Mouse (Mus musculus) common myeloid progenitor, adult 5-6 weeks (primary cell): ENCODE results near the gene Unc5c. TPM values are rescaled to one million over a fixed set of nuclear protein-coding genes. Genes with fewer than 3 reads are reported as not detected.

Source experiments
- ATAC-seq: replicated peaks from 2 replicates; pipeline ENCODE4 v1.8.0; 2016; ENCODE audit warnings: low read depth, mild to moderate bottlenecking, moderate TSS enrichment, inconsistent platforms; ENCODE audit not compliant: poor library complexity, severe bottlenecking
- total RNA-seq: library from RNA; stranded (forward); fragments of 200-1000, 187-1606 nt; gene quantifications from 2 replicates; pipeline ENCODE4 v1.2.3, GENCODE M21; 2017

Gene Unc5c
- total RNA-seq, 1 experiment from 2014 or later = not detected

DNA sequence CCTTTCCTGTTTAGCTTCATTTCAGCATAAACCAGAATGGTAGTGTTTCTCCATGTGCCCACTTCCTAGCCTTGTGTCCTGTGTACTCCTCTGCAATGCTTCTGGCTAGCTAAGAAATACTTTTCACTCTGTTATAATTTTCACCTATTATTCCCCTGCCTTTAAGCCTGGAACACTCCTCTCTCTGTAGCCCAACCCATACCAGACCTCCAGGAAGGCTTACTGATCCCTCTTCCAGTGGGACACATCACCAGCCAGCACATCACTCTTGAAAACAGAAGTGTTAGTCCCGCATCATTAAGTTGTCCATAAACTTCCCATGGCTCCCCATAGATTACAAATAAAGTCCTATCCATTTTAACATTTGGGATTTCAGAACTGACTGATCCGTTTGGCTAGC lies 328.7 kb downstream of the Unc5c start:
- ATAC-seq = no peak

DNA sequence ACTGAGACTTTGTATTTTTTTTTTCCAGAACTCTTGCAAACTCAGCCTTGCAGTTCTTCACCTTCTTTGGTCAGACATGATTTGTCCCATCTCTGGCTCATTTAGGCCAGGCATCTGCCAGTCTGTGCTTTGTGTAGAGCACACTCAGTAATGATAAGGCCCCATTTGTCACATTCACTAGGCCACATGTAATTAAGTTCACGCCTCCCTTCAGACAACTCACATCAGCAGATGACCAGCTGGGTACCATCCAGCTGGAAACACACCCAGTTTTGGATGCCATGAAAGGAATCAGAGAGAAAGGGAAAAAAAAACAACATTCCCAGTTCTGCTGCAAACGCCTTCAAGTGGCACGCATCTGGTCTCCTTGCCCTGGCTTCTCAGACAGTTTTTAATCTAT lies 329.4 kb downstream of the Unc5c start:
- no peak for ATAC-seq

GRCm38 (mm10) chr3:141797372-141797771 lies 332.4 kb downstream of the Unc5c start:
- ATAC-seq = no peak

DNA sequence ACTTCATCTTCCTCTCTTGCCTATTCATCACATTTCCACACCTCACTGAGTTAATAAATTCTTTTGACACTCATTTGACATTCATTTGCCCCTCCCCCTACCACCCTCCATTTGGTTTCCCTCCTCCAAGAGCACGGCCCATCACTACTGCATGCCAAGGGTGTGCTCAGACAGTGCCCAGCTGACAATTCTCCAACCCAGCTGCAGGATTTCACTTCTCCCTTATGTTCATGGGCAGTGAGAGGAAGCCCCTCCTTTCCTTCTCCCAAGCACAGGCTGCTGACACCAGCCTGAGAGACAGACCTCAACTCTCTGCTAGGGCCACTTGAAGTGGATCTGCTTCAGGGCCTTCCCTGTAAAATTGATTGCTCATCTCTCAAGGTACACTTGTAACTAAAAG lies 332.8 kb downstream of the Unc5c start:
- peak; percentile 85 for ATAC-seq

DNA sequence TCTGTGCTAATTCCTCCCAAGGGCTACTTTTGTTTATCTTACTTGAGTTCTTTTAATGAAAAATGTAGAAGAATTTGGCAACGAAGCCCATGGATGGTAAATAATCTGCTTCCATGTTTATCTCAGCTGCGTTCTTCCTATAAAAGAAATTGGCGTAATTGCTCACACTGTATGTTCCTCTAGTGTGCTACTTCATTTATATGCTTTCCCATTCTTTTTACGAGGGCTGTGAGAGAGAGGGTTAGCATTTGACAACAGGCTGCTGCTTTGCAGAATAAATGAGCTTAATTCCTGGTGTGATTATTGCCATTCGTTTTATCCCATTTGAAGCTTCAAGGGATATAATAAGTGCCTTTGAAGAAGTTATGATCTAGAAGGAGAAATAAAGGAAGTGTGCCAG lies 339.1 kb downstream of the Unc5c start:
- no peak for ATAC-seq

DNA sequence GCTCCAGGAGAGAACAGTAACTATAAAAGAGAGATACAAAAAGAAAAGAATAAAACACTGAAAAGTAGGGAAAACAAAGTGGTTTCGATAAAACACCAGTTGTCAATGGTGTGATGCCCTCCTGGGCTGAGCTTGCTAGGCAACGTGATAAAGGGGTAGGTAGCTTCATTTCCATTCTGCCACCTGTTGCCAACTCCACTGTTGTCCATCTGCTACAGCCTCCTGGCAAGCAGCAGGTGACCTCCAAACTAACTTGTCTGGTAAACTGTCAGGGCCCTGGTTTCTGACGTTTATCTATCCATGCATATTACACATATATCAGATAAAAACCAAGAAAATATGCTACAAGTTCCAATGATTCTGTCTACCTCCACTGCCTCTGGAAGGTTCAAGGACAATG lies 344.6 kb downstream of the Unc5c start:
- ATAC-seq = no peak

GRCm38 (mm10) chr3:141810944-141811343 lies 345.9 kb downstream of the Unc5c start:
- ATAC-seq = peak; percentile 22; the same call in 1 of the 2 replicates

DNA sequence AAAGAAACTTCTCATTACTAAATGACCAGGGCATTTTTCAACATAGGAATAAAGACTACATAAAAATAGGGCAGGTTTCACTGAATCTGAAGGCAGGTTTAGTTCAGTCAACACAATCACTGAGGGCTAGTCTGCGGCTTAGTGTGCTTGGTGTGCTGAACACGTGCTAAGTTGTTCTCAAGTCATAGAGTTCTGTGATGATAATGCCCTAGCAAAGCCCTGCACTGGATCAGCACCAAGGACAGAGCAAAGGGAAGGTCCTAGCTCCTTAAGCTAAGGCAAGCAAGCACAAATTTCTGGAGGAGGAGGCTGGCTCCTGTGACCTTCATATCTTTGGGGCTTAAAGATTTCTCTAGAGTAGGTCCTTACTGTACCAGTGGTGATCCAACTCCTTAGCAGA lies 346.3 kb downstream of the Unc5c start:
- peak; percentile 98 for ATAC-seq

GRCm38 (mm10) chr3:141814776-141815175 lies 349.8 kb downstream of the Unc5c start:
- ATAC-seq = no peak

DNA sequence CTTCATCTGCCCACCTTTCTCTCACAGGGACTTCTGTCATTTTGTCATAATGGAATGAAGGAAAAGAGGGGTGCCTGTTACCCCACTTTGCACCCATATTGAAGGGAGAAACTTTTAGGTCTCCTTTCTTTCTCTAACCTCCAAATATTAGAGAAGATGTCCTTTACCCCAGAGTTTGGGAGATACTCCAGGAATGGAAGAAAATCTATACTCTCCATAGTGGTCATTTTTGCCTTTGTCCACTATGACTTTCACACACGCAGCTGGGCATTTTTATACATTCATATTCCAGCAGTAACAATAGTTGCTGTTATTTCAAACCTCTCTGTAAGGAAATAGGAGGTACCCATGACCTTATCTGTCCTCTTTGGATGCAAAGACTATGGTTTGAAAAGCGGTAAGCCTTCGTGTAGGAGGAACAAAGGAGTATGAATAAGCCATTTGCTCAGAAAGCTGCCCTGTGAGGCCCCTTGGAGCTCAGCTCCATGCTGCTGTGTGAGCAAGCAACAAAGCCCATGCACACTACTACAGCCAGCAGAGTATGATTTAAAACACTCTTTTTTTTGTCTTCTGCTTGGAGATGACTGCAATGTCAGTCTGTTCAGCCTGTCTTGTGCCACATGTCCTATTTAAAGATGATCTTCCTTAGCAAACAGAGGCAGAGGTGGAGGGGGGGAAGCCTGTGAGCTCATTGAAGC lies 353.7 kb downstream of the Unc5c start:
- ATAC-seq = no peak

- ATAC-seq = no peak
Measured at GRCm38 (mm10) chr3:141819331-141819941, 354.4 kb downstream of the Unc5c start.

DNA sequence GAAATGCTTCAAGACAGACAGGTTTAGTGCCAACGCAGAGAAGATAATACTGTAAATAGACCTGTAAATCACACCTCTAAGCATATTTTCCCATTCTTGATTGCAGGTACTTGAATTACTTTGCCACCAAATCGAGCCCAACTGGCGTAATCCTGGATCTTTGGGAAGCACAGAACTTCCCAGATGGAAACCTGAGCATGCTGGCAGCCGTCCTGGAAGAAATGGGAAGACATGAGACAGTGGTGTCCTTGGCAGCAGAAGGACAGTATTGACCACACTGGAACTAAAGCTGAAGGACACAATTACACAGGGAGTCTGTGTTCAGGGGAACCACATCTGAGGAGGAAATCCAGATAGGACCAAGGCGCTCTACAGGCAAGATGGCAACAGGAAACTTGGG lies 363.3 kb downstream of the Unc5c start:
- ATAC-seq = peak; percentile 72

DNA sequence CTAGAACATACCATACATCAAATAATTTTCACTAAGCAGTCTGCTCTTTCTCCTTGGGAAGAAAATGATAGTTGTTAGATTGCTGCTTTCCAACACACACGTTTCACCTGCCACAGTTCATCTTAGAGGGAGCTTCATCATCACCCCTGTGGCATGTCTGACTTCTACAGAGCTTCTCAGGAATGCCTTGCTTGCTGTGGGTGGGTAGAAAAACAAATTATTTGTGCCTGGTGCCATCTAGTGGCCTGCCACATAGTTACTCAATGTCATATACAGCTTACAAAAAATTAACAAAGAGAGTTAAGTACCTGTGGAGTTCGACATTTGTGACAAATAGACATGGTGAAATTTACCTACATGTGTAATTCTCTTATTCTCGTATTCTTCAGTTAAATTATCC lies 366.1 kb downstream of the Unc5c start:
- peak; percentile 95 for ATAC-seq

GRCm38 (mm10) chr3:141838864-141839263 lies 373.8 kb downstream of the Unc5c start:
- ATAC-seq = peak; percentile 87

GRCm38 (mm10) chr3:141849206-141849605 lies 384.2 kb downstream of the Unc5c start:
- no peak for ATAC-seq

GRCm38 (mm10) chr3:141850141-141850540 lies 385.1 kb downstream of the Unc5c start:
- ATAC-seq = no peak

DNA sequence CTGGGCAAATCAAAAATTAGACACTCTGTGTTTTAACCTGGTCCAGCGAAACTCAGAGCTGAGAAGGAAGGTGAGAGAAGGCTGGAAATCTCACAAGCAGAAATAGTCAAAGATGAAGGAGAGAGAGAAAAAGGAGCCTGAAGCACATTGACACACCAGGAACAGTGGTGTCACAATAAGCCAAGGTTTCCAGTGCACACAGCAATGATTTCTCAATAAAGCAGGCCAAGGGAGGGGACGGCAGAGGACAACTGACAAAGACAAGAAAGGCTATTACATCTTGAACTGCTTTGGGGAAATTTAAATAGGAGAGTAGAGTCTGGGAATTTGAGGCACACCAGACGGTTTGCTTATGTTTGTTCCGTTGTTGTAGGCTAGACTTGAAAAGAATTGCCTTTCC lies 389.3 kb downstream of the Unc5c start:
- ATAC-seq = no peak

- ATAC-seq = no peak
Measured at GRCm38 (mm10) chr3:141857123-141857522, 392.1 kb downstream of the Unc5c start.

DNA sequence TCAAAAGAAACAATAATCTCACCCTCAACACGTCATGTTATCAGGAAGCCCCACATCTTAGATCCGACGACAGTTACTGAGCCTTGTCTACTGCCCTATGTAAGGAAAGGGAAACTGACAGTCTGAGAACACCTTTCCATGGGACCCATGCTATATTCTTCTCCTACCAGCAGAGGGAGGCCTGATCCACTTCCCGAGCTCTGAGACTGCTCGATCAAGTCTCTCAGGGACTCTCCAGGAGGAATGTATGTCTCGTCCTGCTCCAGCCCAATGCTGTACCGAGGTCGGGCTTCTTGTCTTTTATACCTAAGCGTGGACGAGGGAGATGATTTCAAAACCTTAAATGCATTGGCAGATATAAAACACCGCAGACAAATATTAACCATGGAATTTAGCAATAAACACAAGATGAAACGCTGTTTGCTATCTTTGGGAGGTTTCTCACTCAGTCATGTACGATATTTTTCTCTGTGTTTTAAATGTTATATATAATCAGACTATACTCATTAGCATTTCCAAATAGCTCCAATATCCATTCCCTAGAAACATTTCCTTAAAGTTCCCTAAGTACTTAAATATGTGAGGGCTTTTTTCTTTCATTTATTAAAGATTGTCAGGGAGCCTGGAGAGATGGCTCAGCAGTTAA lies 397.9 kb downstream of the Unc5c start:
- ATAC-seq = peak; percentile 99

GRCm38 (mm10) chr3:141871805-141872204 lies 406.8 kb downstream of the Unc5c start:
- no peak for ATAC-seq

GRCm38 (mm10) chr3:141872337-141873042 lies 407.5 kb downstream of the Unc5c start:
- ATAC-seq = no peak
